Mouse (Mus musculus) cortical plate, adult 2 months (tissue): ENCODE data around the gene Fgfr2. TPM values are rescaled to one million over a fixed set of nuclear protein-coding genes. Genes with fewer than 3 reads are reported as not detected.
A peak's percentile ranks its signal among the peaks of the same experiment; 100 is the strongest.

ENCODE experiments used
- H3K27ac ChIP-seq: fragments of 200-500 bp; 2 replicates; pipeline ENCODE4 v1.5.1; 2012; ENCODE audit warnings: low read length, control low read depth, inconsistent platforms; ENCODE audit not compliant: insufficient read depth
- H3K4me1 ChIP-seq: fragments of 200-500 bp; 2 replicates; pipeline ENCODE4 v1.6.1; 2011; ENCODE audit warnings: low read length; ENCODE audit not compliant: control insufficient read depth, insufficient read depth
- H3K4me3 ChIP-seq: fragments of 200-500 bp; 2 replicates; pipeline ENCODE4 v1.5.1; 2011; ENCODE audit warnings: mild to moderate bottlenecking, low read length, control low read depth; ENCODE audit not compliant: insufficient read depth
- CTCF ChIP-seq: fragments of 200-500 bp; IDR thresholded peaks from 2 replicates; pipeline ENCODE4 v1.5.1; 2011; ENCODE audit warnings: mild to moderate bottlenecking, control low read depth, low read length; ENCODE audit not compliant: insufficient read depth; ENCODE audit errors: extremely low read depth
- POLR2A ChIP-seq: fragments of 200-500 bp; IDR thresholded peaks from 2 replicates; pipeline ENCODE4 v1.6.1; 2011; ENCODE audit warnings: mild to moderate bottlenecking, low read length, control low read depth; ENCODE audit not compliant: insufficient read depth; ENCODE audit errors: extremely low read depth
- polyA plus RNA-seq: library from polyadenylated mRNA; depleted of rRNA; stranded (reverse); fragments of >200 nt; gene quantifications from 2 replicates; pipeline ENCODE4 v1.2.3, GENCODE M21; 2012

The Fgfr2 gene
- polyA plus RNA-seq, 1 experiment: 50.4 TPM

DNA sequence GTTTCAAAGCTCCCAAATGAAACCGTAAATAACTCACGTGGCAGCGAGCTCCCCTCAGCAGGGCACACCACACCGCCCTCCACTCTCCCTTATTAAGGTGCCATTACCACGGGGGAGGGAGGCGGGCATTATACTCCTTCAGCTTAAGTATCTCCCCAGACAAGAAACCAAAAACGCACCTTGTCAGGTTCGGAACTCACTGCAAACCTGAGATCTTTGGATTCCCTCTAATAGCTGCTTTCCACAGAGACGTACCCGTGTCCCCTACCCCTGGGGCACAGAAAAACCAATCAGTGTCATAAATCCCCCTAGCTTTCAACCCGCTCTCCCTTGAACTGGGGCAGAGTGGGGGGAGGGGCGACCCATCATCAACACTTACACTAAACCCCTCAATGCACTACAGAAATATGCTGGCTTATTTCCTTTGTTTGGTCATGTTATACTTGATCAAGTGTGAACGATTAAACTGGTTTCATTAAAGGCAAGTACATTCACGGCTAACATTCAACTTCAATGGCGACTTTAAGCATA, 2.9 kb downstream of the Fgfr2 start:
- no peaks in the 10 kb centered on the region for H3K4me1 ChIP-seq
- no peak overlapping the region for H3K4me3 ChIP-seq
- H3K27ac ChIP-seq: peak overlapping the region; percentile 15; the same call in 1 of the 2 replicates
- TF ChIP-seq CTCF: no peak
- no peak for TF ChIP-seq POLR2A

DNA sequence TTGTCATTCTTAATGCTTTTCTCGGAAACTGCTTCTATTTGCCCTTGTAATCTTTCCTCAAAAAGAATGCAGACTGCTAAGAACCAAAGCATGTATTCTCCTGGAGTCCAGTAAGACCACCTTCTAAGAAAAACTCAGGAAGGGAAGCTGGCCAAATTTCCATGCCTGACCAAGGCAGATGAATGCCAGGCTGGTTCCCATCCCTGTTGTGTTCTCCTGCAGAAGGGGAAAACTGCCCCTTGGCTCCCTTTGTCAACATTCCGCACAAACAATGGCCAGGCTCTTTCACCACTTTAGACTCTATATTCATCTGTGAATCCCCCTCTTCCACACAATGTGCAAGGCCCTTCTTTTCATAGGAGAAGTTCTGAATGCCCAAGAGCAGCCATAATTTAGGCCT, 5.3 kb downstream of the Fgfr2 start:
- no peak overlapping the region for H3K27ac ChIP-seq
- H3K4me3 ChIP-seq: no peak overlapping the region
- TF ChIP-seq CTCF: no peak
- TF ChIP-seq POLR2A: no peak
- no peaks in the 10 kb centered on the region for H3K4me1 ChIP-seq

DNA sequence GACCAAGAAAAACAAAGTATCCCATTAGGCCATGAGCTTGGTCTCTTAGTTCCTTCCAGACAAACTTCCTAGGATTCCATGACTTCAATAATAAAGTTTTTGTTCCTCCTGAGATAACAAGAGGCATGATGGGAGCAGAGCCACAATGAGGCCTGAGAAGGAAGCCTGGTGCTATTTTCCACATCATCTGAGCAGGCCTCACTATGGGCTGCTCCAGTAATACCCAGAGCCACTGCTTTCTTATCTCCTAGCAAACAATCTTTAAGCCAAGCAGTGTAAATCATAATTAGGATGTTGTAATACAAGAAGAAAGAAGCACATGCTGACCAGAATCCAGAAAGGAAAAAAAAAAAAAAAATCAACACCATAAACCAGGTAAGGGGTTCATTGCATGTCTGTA, 6.6 kb downstream of the Fgfr2 start:
- no peak for TF ChIP-seq CTCF
- no peak for TF ChIP-seq POLR2A
- Histone ChIP-seq H3K27ac (no peak overlapping the region), H3K4me1 (no peaks in the 10 kb centered on the region)

DNA sequence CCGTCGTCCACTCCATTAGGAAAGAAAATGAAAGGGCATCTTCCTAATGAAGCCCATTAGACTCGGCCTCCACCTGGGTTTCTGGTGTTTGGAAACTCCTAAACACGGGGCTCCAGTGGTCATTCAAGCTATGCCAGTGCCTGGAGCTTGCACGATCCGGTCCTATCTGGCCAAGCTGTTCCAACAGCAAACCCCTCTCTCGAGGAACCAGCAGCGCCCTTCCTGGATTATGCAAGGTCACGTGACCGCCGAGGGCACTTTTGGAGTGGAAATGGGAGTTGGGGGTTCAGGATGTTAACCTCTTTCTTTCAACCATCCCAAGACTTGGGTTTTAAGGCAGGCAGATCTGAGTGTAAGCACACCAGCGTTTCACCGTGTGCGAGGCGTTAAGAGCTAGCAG, 7.3 kb downstream of the Fgfr2 start:
- TF ChIP-seq CTCF (no peak), POLR2A (no peak)
- Histone ChIP-seq H3K4me3 (no peak overlapping the region), H3K27ac (no peak overlapping the region), H3K4me1 (no peaks in the 10 kb centered on the region)

More for the DNA sequence above, 6.6 kb downstream of the Fgfr2 start:
- H3K4me3 ChIP-seq: no peak overlapping the region

- no peak for TF ChIP-seq POLR2A
- no peak for TF ChIP-seq CTCF
- H3K4me3 ChIP-seq: no peak overlapping the region
- no peak overlapping the region for H3K27ac ChIP-seq
- H3K4me1 ChIP-seq: no peaks in the 10 kb centered on the region
These were observed 8.2 kb downstream of the Fgfr2 start for GRCm38 (mm10) chr7:133114847-133115470.

GRCm38 (mm10) chr7:133113185-133113895, 9.8 kb downstream of the Fgfr2 start:
- 0 out of 2 replicates have a peak, but pooled peaks cover 2% of the 10 kb centered on the region for H3K4me1 ChIP-seq
- H3K27ac ChIP-seq: no peak overlapping the region
- no peak overlapping the region for H3K4me3 ChIP-seq
- TF ChIP-seq CTCF (0 out of 2 replicates have a peak, but pooled peaks have one; percentile 16), POLR2A (no peak)

- no peak for TF ChIP-seq CTCF
- Histone ChIP-seq H3K27ac (no peak overlapping the region), H3K4me3 (no peak overlapping the region), H3K4me1 (0 out of 2 replicates have a peak, but pooled peaks cover 2% of the 10 kb centered on the region)
These were observed 10.8 kb downstream of the Fgfr2 start for GRCm38 (mm10) chr7:133112351-133112831.

GRCm38 (mm10) chr7:133109442-133109841, 13.7 kb downstream of the Fgfr2 start:
- H3K4me3 ChIP-seq: no peak overlapping the region
- TF ChIP-seq CTCF (no peak), POLR2A (no peak)

GRCm38 (mm10) chr7:133108695-133109094, 14.5 kb downstream of the Fgfr2 start:
- Histone ChIP-seq H3K27ac (no peak overlapping the region), H3K4me3 (no peak overlapping the region), H3K4me1 (0 out of 2 replicates have a peak, but pooled peaks cover 2% of the 10 kb centered on the region)
- TF ChIP-seq POLR2A (no peak), CTCF (no peak)

More at GRCm38 (mm10) chr7:133109442-133109841, 13.7 kb downstream of the Fgfr2 start:
- H3K27ac ChIP-seq: no peak overlapping the region
- H3K4me1 ChIP-seq: 0 out of 2 replicates have a peak, but pooled peaks cover 2% of the 10 kb centered on the region
